Mouse (Mus musculus): ENCODE measurements around the gene Rwdd2a.

Rwdd2a gene

DNA sequence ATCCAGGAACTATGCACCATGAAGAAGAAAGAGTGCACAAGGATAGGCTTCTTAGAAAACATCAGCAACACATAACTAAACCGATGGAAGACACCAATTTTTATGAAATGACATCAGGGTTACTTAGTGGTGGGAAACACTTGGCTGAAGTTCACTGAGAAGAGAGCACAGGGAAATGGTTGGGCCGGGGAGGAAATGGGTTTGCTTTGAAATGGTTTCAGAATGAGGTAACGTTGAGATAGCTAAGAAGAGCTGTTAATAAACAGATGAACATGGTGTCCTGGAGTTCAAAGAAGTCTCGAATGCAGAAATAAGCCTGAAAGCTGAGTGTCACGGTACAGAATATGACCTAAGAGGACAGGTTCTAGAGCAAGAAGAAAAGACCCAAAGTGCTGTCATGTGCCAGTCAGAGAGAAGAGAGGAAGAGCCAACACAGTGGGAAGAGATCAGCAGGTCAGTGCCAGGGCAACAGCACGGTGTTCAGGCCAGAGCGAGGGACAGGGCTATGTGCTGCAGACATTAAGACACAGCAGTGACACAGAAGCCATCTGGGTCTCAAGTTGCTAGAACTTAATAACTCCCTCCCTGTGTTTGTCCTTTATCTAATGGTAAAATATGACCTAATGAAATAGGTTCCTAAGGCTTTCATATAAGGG lies 46.2 kb downstream of the Rwdd2a start:
- no peaks in the 10 kb centered on the region for H3K36me3 ChIP-seq (ENCODE audit: control insufficient read depth, insufficient read depth, low read length, poor library complexity, severe bottlenecking)
- DNase-seq (ENCODE audit: low read depth, low spot score): no peak
- H3K27me3 ChIP-seq (ENCODE audit: control insufficient read depth, insufficient read depth, low read length, poor library complexity, severe bottlenecking): no peaks in the 10 kb centered on the region

DNA sequence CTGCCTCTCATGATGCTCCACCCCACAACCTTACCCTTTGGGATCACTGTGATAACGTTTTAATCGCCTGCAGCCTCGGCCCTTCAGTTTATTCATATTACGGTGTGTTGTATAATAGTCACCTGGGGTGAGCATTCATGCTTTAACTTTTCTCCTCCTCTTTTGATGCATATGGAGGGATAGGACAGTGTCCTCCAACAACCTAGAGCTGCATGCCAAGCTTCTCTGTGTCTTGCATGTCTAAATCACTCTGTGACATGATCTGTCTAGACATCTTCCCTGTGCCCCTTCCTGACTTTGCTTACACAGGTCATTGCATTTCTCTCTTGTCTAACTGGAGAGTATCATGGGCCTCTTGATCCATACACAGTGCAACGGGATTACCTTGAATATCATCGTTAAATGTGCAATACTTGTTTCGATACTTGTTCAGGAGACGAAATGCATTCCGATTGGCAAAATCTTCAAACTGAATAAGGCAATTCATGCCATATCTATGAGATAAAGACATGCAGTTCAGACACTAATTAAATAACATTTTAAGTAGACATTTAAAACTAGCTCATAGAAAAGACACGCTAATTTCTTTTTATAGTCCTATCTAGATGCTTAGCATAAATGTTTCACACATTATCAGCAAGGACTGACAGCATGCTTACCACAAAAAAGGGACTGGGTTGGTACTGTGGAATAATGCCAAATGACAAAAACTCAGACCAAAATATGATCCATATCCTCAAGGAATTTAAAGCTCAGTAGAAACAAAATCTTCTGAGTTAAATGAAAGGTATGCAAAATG lies 47.7 kb downstream of the Rwdd2a start:
- Histone ChIP-seq H3K27me3 (ENCODE audit: control insufficient read depth, insufficient read depth, low read length, poor library complexity, severe bottlenecking) (no peaks in the 10 kb centered on the region), H3K36me3 (ENCODE audit: control insufficient read depth, insufficient read depth, low read length, poor library complexity, severe bottlenecking) (no peaks in the 10 kb centered on the region)
- no peak for DNase-seq (ENCODE audit: low read depth, low spot score)

DNA sequence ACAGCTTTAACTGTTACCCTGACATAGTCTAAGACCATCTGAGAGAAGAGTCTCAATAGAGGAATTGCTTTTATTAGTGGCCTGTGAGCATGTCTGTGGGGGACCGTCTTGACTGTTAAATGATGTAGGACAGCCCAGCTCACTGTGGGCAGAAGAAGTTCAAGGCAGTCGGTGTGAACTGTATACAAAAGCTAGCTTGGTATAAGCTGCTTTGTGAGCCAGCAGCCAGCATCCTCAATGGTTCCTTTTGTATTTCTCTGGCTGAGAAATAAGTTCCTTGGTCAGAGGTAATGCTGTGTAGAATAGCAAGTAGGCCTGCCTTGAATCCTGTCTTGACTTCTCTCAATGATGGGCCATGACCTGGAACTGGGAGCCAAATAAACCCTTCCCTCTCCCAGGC lies 50.3 kb downstream of the Rwdd2a start:
- H3K36me3 ChIP-seq (ENCODE audit: control insufficient read depth, insufficient read depth, low read length, poor library complexity, severe bottlenecking): no peaks in the 10 kb centered on the region
- no peaks in the 10 kb centered on the region for H3K27me3 ChIP-seq (ENCODE audit: control insufficient read depth, insufficient read depth, low read length, poor library complexity, severe bottlenecking)
- no peak for DNase-seq (ENCODE audit: low read depth, low spot score)

DNA sequence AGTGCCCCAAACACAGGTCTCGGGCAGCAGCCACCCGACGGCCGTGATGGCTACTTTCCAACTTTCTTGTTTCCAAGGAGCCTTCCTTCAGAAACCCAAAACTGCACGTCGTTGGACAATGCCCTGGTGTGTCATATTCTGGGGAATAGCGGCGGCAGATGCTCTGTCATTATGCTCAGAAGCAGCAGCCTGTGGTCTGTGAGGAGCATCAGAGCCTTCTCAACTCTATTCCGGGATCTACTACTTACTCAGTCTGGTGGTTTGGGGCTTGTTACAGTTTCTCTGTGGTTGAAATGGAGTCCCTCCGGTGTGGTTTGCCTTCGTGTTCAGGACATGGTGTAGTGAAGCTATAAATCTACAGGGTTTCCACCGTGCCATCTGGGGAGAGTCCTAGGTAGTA lies 52.2 kb downstream of the Rwdd2a start:
- no peak for DNase-seq (ENCODE audit: low read depth, low spot score)
- H3K36me3 ChIP-seq (ENCODE audit: control insufficient read depth, insufficient read depth, low read length, poor library complexity, severe bottlenecking): no peaks in the 10 kb centered on the region

More for the DNA sequence above, 52.2 kb downstream of the Rwdd2a start:
- no peaks in the 10 kb centered on the region for H3K27me3 ChIP-seq (ENCODE audit: control insufficient read depth, insufficient read depth, low read length, poor library complexity, severe bottlenecking)

All from splenic B cell, adult 2 months (primary cell).